Mouse (Mus musculus): ENCODE results near the gene Gucy2f. TPM values are rescaled to one million over a fixed set of nuclear protein-coding genes. Genes with fewer than 3 reads are reported as not detected.

Gene Gucy2f
- polyA plus RNA-seq (2012; rRNA removed) = under 0.01 TPM in 1 of 2 replicates, not detected in the other

DNA sequence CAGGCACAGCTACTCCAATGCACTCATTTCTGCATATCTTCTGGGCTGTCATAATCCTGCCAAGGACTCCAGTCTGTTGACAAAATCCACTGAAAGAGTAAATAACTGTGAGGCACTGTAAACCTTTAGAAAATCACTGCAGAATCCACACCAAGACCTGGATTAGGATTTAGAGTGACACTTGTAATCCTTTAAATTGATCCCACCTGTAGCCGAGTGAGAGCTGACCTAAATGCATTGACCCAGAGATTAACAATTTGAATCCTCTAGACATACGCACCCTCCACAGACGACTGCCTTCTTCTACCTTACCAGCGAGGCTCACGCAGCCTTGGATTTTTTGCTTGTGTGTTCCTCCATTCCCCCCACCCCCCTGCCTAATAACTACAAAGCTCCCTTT, at the start of gene Gucy2f:
Gene Gucy2f (minus strand): TSS at position 101 of the 400 bp plus-strand sequence.

DNA sequence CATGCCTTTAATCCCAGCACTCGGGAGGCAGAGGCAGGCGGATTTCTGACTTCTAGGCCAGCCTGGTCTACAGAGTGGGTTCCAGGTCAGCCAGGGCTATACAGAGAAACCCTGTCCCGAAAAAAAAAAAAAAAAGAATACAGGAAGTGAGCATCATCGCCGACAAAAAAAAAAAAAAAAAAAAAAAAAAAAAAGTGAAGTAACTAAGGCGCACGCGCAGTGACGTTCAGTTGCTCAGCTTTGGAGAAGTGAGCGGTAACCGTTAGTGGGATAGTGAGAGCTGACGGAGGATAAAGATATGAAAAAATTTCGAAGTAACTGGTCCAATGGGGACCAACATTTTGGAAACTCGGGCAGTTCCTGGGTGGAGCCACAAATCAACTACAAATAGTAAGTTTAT, 29.8 kb upstream of the Gucy2f start, which contains the start of gene Nxt2:
Gene Nxt2 (plus strand): TSS at position 229 of the 400 bp plus-strand sequence.

Other genes starting within 250 kb of the Gucy2f start
- gene Nxt2, start 29.8 kb upstream of the Gucy2f start, polyA plus RNA-seq (2012; rRNA removed) = 2.5 and 3.0 TPM in 2 replicates
- 0.52 and 0.76 TPM in 2 replicates for gene Kcne1l, start 109.4 kb upstream of the Gucy2f start, polyA plus RNA-seq (2012; rRNA removed)
- 7.0 and 8.5 TPM in 2 replicates for gene Acsl4, start 193.6 kb upstream of the Gucy2f start, polyA plus RNA-seq (2012; rRNA removed)

Measured in liver, embryonic 14 days (tissue).